Mouse (Mus musculus): Measurements from ENCODE around the gene Cfap45. TPM values are rescaled to one million over a fixed set of nuclear protein-coding genes. Genes with fewer than 3 reads are reported as not detected.

Gene Cfap45
- polyA plus RNA-seq, 1 experiment from 2014 or later: 1.1 TPM

- Histone ChIP-seq H3K9ac (ENCODE audit: low read length) (peak overlapping the region; percentile 55), H3K27ac (ENCODE audit: low read depth, low read length) (no peak overlapping the region), H3K36me3 (ENCODE audit: control insufficient read depth, insufficient read depth, low read length) (no peaks in the 10 kb centered on the region), H3K4me1 (ENCODE audit: control insufficient read depth, insufficient read depth, low read length) (peaks cover 12% of the 10 kb centered on the region), H3K27me3 (ENCODE audit: control insufficient read depth, insufficient read depth, low read length) (peaks cover 9% of the 10 kb centered on the region; the same call in 1 of the 2 replicates), H3K4me2 (peak overlapping the region; percentile 51), H3K4me3 (ENCODE audit: low read depth, low read length) (peak overlapping the region; percentile 23), H3K9me3 (ENCODE audit: control insufficient read depth, low read length) (no peaks in the 10 kb centered on the region)
- 3% methylated on average over 13 of the region's 13 CpGs for WGBS
- DNase-seq (ENCODE audit: low spot score, missing footprints): peak; percentile 93
- peak; percentile 80 for ATAC-seq (ENCODE audit: low FRiP score)
Observed at GRCm38 (mm10) chr1:172532551-172532950, 11.9 kb downstream of the Cfap45 start.

GRCm38 (mm10) chr1:172535116-172535515 is 14.5 kb downstream of the Cfap45 start:
- Histone ChIP-seq H3K4me2 (no peak overlapping the region), H3K27ac (ENCODE audit: low read depth, low read length) (no peak overlapping the region), H3K9me3 (ENCODE audit: control insufficient read depth, low read length) (no peaks in the 10 kb centered on the region), H3K9ac (ENCODE audit: low read length) (no peak overlapping the region), H3K4me1 (ENCODE audit: control insufficient read depth, insufficient read depth, low read length) (peaks cover 12% of the 10 kb centered on the region), H3K4me3 (ENCODE audit: low read depth, low read length) (no peak overlapping the region), H3K27me3 (ENCODE audit: control insufficient read depth, insufficient read depth, low read length) (peaks cover 7% of the 10 kb centered on the region; the same call in 1 of the 2 replicates), H3K36me3 (ENCODE audit: control insufficient read depth, insufficient read depth, low read length) (no peaks in the 10 kb centered on the region)
- 85% methylated on average over 16 of the region's 16 CpGs for WGBS
- DNase-seq (ENCODE audit: low spot score, missing footprints) (no peak), ATAC-seq (ENCODE audit: low FRiP score) (no peak)

GRCm38 (mm10) chr1:172539827-172540226 is 19.2 kb downstream of the Cfap45 start:
- Histone ChIP-seq H3K36me3 (ENCODE audit: control insufficient read depth, insufficient read depth, low read length) (no peaks in the 10 kb centered on the region), H3K4me2 (no peak overlapping the region), H3K4me1 (ENCODE audit: control insufficient read depth, insufficient read depth, low read length) (peaks cover 4% of the 10 kb centered on the region; the same call in 1 of the 2 replicates), H3K9ac (ENCODE audit: low read length) (no peak overlapping the region), H3K27me3 (ENCODE audit: control insufficient read depth, insufficient read depth, low read length) (no peaks in the 10 kb centered on the region), H3K4me3 (ENCODE audit: low read depth, low read length) (no peak overlapping the region), H3K9me3 (ENCODE audit: control insufficient read depth, low read length) (no peaks in the 10 kb centered on the region), H3K27ac (ENCODE audit: low read depth, low read length) (no peak overlapping the region)
- no peak for ATAC-seq (ENCODE audit: low FRiP score)
- 69% methylated on average over 6 of the region's 6 CpGs for WGBS
- DNase-seq (ENCODE audit: low spot score, missing footprints): no peak

- Histone ChIP-seq H3K4me1 (ENCODE audit: control insufficient read depth, insufficient read depth, low read length) (peaks cover 4% of the 10 kb centered on the region; the same call in 1 of the 2 replicates), H3K4me2 (no peak overlapping the region), H3K27me3 (ENCODE audit: control insufficient read depth, insufficient read depth, low read length) (no peaks in the 10 kb centered on the region), H3K4me3 (ENCODE audit: low read depth, low read length) (no peak overlapping the region), H3K36me3 (ENCODE audit: control insufficient read depth, insufficient read depth, low read length) (no peaks in the 10 kb centered on the region), H3K9me3 (ENCODE audit: control insufficient read depth, low read length) (no peaks in the 10 kb centered on the region), H3K27ac (ENCODE audit: low read depth, low read length) (no peak overlapping the region), H3K9ac (ENCODE audit: low read length) (no peak overlapping the region)
- ATAC-seq (ENCODE audit: low FRiP score) (0 out of 2 replicates have a peak, but pooled peaks have one; percentile 41), DNase-seq (ENCODE audit: low spot score, missing footprints) (peak; percentile 68)
- WGBS: 43% methylated on average over 11 of the region's 11 CpGs
Observed at GRCm38 (mm10) chr1:172540283-172540820, 19.8 kb downstream of the Cfap45 start.

- no peak for DNase-seq (ENCODE audit: low spot score, missing footprints)
- Histone ChIP-seq H3K36me3 (ENCODE audit: control insufficient read depth, insufficient read depth, low read length) (no peaks in the 10 kb centered on the region), H3K9me3 (ENCODE audit: control insufficient read depth, low read length) (no peaks in the 10 kb centered on the region), H3K9ac (ENCODE audit: low read length) (no peak overlapping the region), H3K4me3 (ENCODE audit: low read depth, low read length) (no peak overlapping the region), H3K4me1 (ENCODE audit: control insufficient read depth, insufficient read depth, low read length) (peaks cover 18% of the 10 kb centered on the region), H3K4me2 (no peak overlapping the region), H3K27me3 (ENCODE audit: control insufficient read depth, insufficient read depth, low read length) (peaks cover 3% of the 10 kb centered on the region; the same call in 1 of the 2 replicates), H3K27ac (ENCODE audit: low read depth, low read length) (no peak overlapping the region)
- WGBS: 93% methylated on average over 4 of the region's 4 CpGs
- no peak for ATAC-seq (ENCODE audit: low FRiP score)
Observed at GRCm38 (mm10) chr1:172546062-172546461, 25.5 kb downstream of the Cfap45 start.

- no peak for ATAC-seq (ENCODE audit: low FRiP score)
- H3K27me3 ChIP-seq (ENCODE audit: control insufficient read depth, insufficient read depth, low read length): peaks cover 3% of the 10 kb centered on the region; the same call in 1 of the 2 replicates
- no peak overlapping the region for H3K27ac ChIP-seq (ENCODE audit: low read depth, low read length)
- H3K4me3 ChIP-seq (ENCODE audit: low read depth, low read length): no peak overlapping the region
- H3K9me3 ChIP-seq (ENCODE audit: control insufficient read depth, low read length): no peaks in the 10 kb centered on the region
- peaks cover 19% of the 10 kb centered on the region for H3K4me1 ChIP-seq (ENCODE audit: control insufficient read depth, insufficient read depth, low read length)
- no peak for DNase-seq (ENCODE audit: low spot score, missing footprints)
- H3K36me3 ChIP-seq (ENCODE audit: control insufficient read depth, insufficient read depth, low read length): no peaks in the 10 kb centered on the region
- H3K9ac ChIP-seq (ENCODE audit: low read length): no peak overlapping the region
- 47% methylated on average over 7 of the region's 7 CpGs for WGBS
- no peak overlapping the region for H3K4me2 ChIP-seq
Observed at GRCm38 (mm10) chr1:172548501-172548900, 27.9 kb downstream of the Cfap45 start.

- DNase-seq (ENCODE audit: low spot score, missing footprints) (no peak), ATAC-seq (ENCODE audit: low FRiP score) (peak; percentile 17; the same call in 1 of the 2 replicates)
- H3K4me2 ChIP-seq: no peak overlapping the region; the same call in 1 of the 2 replicates
- H3K9ac ChIP-seq (ENCODE audit: low read length): no peak overlapping the region
- no peak overlapping the region for H3K27ac ChIP-seq (ENCODE audit: low read depth, low read length)
- peaks cover 19% of the 10 kb centered on the region for H3K4me1 ChIP-seq (ENCODE audit: control insufficient read depth, insufficient read depth, low read length)
- no peak overlapping the region for H3K4me3 ChIP-seq (ENCODE audit: low read depth, low read length)
- H3K9me3 ChIP-seq (ENCODE audit: control insufficient read depth, low read length): no peaks in the 10 kb centered on the region
- 8% methylated on average over 2 of the region's 2 CpGs for WGBS
- H3K27me3 ChIP-seq (ENCODE audit: control insufficient read depth, insufficient read depth, low read length): peaks cover 3% of the 10 kb centered on the region; the same call in 1 of the 2 replicates
- H3K36me3 ChIP-seq (ENCODE audit: control insufficient read depth, insufficient read depth, low read length): no peaks in the 10 kb centered on the region
Observed at GRCm38 (mm10) chr1:172549314-172549713, 28.7 kb downstream of the Cfap45 start.

GRCm38 (mm10) chr1:172549717-172550116 is 29.1 kb downstream of the Cfap45 start:
- H3K4me2 ChIP-seq: peak overlapping the region; percentile 69
- H3K4me1 ChIP-seq (ENCODE audit: control insufficient read depth, insufficient read depth, low read length): peaks cover 19% of the 10 kb centered on the region
- ATAC-seq (ENCODE audit: low FRiP score) (no peak), DNase-seq (ENCODE audit: low spot score, missing footprints) (peak; percentile 88)
- no peaks in the 10 kb centered on the region for H3K9me3 ChIP-seq (ENCODE audit: control insufficient read depth, low read length)
- H3K27me3 ChIP-seq (ENCODE audit: control insufficient read depth, insufficient read depth, low read length): peaks cover 3% of the 10 kb centered on the region; the same call in 1 of the 2 replicates
- 2% methylated on average over 8 of the region's 8 CpGs for WGBS
- H3K36me3 ChIP-seq (ENCODE audit: control insufficient read depth, insufficient read depth, low read length): no peaks in the 10 kb centered on the region
- H3K4me3 ChIP-seq (ENCODE audit: low read depth, low read length): peak overlapping the region; percentile 36
- H3K9ac ChIP-seq (ENCODE audit: low read length): peak overlapping the region; percentile 64
- no peak overlapping the region for H3K27ac ChIP-seq (ENCODE audit: low read depth, low read length)

- H3K4me1 ChIP-seq (ENCODE audit: control insufficient read depth, insufficient read depth, low read length): peaks cover 19% of the 10 kb centered on the region
- ATAC-seq (ENCODE audit: low FRiP score): peak; percentile 91
Observed at GRCm38 (mm10) chr1:172550551-172550951, 29.9 kb downstream of the Cfap45 start.

More at GRCm38 (mm10) chr1:172550551-172550951, 29.9 kb downstream of the Cfap45 start:
- peak; percentile 96 for DNase-seq (ENCODE audit: low spot score, missing footprints)
- 0% methylated on average over 8 of the region's 8 CpGs for WGBS
- peak overlapping the region; percentile 64 for H3K9ac ChIP-seq (ENCODE audit: low read length)
- H3K4me2 ChIP-seq: peak overlapping the region; percentile 69
- no peaks in the 10 kb centered on the region for H3K9me3 ChIP-seq (ENCODE audit: control insufficient read depth, low read length)
- peak overlapping the region; percentile 36 for H3K4me3 ChIP-seq (ENCODE audit: low read depth, low read length)
- H3K36me3 ChIP-seq (ENCODE audit: control insufficient read depth, insufficient read depth, low read length): no peaks in the 10 kb centered on the region
- no peak overlapping the region for H3K27ac ChIP-seq (ENCODE audit: low read depth, low read length)
- H3K27me3 ChIP-seq (ENCODE audit: control insufficient read depth, insufficient read depth, low read length): peaks cover 3% of the 10 kb centered on the region; the same call in 1 of the 2 replicates
